Mouse (Mus musculus) adrenal gland, adult 2 months (tissue): ENCODE results near the gene Pmpcb. TPM values are rescaled to one million over a fixed set of nuclear protein-coding genes. Genes with fewer than 3 reads are reported as not detected.

ENCODE experiments used
- DNase-seq: peaks from one replicate; pipeline ENCODE4 v3.0.0; 2021
- polyA plus RNA-seq: library from polyadenylated mRNA; depleted of rRNA; stranded (reverse); fragments of >200 nt; gene quantifications from 2 replicates; pipeline ENCODE4 v1.2.3, GENCODE M21; 2012
- total RNA-seq, 2 experiments: library from RNA; stranded (reverse); gene quantifications; 2 replicates each; pipeline ENCODE4 v1.2.3; 2021

Gene Pmpcb
- total and polyA plus RNA-seq, 3 experiments, result 35.1 to 311 (median 273) TPM

DNA sequence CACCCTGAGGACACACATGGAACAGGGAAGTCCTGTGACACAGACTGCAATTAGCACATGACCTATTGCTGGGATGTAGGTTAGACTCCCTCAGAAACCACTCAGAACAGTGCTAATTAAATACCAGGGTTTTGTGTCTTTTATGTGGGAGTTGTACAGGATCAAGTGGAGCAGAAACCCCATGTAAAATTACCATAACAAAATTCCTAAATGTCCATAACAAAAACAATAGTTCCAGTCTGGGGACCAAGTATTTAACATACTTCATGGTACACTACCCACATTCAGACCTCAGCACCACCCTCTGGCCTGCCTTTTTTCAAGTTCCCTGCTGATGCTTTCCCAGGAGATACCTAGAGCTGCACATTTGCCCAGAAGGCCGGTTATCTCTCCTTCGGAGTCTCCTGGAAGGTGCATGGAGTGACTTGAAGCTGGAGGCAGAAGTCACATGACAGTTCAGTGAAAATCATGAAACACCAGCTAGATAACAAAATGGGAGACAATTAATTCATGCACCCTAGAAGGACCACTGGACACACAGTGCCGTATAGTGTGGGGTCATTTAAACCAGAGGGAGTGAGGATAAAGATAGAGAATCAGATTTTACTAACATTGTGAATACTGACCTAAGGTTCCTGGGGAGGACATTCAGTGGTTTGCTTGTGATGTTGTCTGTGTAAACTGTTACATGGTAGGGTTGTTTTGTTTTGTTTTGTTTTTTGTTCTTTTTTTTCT, 4.6 kb upstream of the Pmpcb start:
- DNase-seq, result no peak

DNA sequence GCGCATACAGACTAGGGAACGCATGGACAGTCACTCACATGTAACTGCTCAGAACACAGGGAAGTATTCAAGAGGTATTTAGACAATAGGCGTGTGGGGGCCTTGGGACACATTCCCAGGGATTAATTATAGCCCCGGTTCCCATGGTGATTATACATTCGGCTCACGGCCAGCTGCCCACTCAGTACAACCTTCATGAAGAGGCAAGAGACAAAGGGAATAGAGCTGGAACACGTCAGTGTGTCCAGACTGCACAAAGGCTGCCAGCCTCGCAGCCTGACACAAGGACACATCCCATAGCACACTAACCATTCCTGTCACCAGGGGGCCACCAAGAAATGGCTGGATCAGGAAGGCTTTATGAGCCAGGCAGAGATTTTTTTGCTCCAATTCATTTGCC, 4.0 kb upstream of the Pmpcb start:
- DNase-seq, result peak; percentile 91

DNA sequence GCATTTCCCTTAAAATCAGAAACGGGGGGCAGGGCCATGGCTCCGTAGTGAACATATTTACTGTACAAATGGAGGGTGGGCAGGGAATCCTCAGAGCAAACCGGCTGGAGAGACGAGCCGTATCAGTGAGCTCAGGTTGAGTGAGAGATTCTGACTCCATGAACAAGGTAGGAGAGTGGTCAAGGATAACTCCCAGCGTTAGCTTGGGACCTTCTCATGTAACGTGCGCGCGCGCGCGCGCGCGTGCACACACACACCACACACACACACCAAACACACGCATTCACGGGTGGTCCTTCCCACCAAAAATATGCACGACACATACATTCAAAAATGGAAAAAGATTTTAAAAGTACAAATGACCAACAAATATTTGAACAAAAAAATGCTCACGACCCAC, 1.8 kb upstream of the Pmpcb start:
- DNase-seq, result no peak

DNA sequence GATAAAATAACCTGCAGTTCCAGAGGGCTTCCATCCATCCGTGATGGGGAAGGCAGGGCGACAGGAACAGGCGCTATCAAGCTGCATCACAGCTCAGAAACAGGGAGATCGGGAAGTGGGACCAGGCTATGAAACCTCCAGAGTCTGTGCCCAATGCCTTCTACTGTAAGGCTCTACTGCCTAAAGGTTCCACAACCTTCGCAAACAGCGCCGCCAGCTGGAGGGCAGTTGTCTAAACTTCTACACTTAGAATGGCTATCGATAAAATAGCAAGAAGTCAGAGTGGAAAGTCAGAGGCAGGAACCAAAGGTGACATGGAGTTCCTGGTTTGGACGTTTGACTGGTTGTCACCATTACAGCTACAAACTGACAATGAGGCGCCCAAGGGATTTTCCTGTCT, 1.4 kb upstream of the Pmpcb start:
- peak; percentile 87 for DNase-seq

DNA sequence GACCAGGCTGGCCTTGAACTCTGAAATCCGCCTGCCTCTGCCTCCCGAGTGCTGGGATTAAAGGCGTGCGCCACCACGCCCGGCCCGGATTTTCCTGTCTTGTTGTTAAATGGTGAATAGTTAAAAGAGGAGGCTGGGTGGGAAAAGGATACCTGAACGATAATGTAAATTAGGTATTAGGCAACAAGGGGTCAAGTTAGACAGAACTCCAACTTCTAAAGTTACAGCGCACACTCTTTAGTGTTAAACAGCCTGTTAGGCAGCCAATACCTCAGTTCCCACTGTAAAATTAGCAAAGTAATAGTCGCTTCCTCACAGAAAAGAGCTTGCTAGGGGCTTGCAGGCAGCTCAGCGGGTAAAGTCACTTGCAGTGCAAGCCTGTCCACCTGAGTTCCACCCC, 895 bp upstream of the Pmpcb start:
- DNase-seq, result no peak

DNA sequence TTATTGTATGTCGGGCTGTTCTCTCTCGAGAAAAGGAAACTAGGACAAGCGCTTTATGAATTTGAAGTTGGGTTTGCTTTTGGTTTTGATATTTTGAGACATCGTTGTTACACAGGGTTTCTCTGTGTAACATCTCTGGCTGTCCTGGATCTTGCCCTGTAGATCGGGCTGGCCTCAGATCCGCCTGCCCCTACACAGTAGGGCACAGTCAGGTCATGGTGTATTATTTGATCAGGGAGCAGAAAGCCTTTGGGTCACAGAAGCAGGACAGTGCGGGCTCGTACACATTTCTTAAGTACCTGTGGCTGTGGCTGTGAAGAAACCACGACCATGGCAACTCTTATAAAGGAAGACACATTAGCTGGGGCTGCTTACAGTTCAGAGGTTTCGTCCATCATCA, 679 bp downstream of the Pmpcb start:
- no peak for DNase-seq

DNA sequence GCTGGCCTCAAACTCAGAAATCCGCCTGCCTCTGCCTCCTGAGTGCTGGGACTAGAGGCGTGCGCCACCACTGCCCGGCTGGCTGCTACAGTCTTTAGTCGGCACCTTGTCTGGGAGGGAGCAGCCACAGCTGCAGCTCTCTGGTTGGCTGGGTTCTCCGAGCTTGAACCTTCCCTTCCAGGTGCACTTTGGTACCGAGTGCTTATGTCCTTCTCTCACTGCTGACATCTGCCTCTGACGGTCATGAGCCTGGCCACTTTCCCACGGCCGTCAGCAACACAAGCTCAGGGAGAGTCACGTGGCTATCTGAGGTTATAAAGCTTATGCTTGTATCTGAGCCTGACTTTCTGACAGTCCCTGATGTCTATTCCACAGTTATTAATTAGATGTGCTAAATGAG, 2.2 kb downstream of the Pmpcb start:
- no peak for DNase-seq

DNA sequence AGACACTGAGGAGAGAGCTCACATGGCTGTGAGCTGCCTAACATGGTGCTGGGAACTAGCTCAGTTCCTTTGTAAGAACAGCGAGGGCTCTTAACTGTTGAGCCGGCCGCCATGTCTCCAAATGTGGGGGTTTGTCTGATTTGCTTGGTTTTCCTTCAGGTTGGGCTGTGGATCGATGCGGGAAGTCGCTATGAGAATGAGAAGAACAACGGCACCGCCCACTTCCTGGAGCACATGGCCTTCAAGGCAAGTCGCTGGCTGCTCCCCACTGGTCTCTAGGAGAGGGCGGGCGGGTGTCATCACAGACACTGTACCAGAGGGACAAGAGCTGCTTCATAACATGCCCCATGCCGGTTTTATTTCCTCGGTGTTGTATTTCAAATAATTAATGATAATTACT, 2.9 kb downstream of the Pmpcb start:
- DNase-seq, result no peak

DNA sequence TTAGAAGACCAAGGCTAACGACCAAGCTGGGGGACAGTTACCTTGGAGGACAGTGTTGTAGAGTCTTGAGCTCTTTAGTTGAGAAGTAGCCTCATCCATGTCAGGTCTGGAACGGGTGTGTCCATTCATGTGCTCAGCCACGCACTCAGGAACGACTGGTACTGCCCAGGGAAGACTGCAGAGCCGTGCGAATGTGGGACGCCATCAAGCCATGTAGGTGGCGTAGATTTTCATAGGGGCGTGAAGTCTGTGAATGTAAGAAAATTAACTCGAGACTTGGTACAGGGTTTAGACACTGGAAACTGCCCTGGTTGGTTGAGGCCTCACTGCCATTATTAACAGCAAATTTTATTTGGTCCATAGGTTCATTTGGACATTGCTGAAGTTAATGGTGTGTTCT, 6.7 kb downstream of the Pmpcb start:
- DNase-seq, result no peak

DNA sequence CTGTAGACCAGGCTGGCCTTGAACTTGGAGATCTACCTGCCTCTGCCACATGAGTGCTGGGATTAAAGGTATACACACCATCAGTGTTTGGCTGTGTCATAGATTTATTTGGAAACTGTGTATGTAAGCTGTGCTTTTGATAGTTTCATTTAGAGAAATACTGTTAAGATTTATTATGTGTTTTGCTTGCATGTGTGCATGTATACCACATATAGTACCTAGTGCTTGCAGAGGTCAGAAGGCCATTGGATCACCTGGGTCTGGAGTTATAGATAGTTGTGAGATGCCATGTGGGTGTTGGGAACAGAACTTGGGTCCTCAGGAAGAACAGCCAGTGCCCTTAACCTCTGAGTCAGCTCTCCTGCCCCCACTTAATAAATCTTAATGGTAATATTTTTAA, 7.7 kb downstream of the Pmpcb start:
- no peak for DNase-seq

DNA sequence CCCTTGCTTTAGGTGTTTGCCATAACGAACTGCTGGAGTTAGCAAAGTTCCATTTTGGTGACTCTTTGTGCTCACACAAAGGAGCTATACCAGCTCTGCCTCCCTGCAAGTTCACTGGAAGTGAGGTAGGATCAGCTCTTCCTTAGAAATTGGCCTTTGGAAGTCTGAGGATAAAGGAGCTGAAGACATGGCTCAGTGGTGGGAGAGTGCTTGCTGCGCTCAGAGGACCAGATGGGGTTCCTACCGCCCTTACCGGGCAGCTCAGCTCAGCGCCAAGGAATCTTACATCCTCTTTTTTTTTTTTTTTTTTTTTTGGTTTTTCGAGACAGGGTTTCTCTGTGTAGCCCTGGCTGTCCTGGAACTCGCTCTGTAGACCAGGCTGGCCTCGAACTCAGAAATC, 9.0 kb downstream of the Pmpcb start:
- DNase-seq, result no peak

DNA sequence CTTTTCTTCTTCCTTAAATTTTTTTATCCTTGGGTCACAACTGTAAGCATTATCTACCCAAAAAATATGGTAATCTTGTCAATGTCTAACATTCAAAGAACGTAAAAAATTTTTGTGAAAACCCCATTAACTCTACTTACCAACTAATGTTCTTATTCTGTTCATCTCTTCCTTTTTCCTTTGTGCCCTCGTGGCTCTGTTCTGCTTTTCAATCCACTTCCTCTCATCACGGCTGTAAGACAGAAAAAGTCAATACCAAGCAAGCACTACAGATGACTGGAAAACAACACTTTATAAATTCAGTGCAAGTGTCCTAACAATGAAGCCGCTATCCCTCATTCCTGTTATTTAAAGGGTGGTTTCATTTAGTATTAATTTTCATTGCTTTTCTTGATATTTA, 31.6 kb downstream of the Pmpcb start:
- DNase-seq, result no peak

DNA sequence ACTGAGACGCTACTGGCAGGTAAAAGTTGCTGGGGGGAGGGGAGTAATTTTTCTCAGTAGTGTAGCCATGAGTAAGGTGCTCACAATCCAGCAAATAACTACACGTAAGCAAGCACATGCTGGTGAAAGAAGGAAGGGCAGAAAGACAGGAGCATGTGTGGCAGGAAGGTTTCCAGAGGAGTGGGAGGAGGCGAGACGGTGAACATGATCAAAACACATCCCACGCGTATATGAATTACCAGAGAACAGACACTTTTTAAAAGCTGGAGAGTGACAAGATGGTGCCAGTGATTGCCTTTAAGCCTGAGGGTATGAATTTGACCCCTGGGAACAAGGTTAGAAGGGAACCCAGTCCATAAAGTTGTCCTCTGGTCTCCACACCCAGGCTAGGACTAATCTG, 32.9 kb downstream of the Pmpcb start:
- DNase-seq, result no peak

DNA sequence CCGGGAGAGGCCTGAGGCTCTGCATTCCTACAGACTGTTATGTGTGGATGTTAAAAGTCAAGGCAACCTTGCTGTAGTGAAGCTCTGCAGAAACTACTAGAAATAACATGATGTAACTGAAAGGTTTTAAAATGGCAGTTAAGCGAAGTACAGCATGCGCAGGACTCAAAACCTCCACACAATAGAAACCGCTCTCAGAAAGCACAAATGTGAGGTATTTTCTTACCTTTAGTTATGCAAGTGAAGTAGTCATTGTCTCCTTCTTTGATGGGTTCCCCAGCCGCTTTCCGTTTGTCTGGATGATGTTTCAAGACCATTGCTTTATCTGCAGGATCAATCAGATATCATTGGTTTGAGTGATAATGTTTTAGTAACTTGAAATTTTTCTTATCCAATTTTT, 39.5 kb downstream of the Pmpcb start:
- DNase-seq, result no peak

DNA sequence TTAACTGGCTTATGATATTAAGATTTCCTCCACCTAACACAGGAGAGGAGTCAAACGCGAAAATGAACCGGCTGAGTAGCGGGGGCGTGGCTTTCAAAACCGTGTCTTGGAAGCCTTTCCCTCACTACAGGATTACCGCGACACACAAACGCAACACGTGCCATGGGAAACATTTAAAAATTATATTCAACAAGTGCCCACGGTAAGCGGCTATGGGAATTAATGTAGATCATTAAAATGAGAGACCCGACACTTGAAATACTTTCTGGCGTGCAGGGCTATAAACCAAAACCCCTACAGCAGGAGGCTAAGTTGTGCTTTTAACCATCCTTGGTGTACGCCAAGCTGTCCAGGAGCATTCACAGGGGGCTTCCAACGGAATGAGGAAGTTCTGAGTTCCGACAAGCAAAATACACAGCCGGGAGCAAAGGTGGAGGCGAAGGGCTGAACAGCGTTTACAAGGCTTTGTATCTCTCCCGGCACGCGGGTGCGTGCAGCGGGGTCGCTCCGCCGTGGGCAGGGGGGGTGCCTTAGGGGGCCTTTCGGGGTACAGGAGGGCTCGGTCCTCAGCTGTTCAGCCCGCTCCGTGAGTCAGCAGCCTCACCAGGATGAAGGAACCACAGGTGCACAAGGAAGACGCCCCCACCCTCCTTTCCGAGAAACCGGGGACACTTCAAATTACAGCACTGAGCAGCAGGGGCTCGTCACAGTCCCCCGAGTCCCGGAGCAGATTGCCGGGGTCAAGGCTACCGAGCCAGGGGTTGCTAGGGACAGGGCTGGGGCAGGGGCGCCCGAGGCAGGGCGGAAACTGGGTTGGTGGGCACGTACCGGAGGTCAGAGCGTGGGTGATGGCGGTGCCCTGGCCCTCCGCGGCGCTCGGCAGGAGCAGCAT, 47.5 kb downstream of the Pmpcb start:
- peak; percentile 42 for DNase-seq

DNA sequence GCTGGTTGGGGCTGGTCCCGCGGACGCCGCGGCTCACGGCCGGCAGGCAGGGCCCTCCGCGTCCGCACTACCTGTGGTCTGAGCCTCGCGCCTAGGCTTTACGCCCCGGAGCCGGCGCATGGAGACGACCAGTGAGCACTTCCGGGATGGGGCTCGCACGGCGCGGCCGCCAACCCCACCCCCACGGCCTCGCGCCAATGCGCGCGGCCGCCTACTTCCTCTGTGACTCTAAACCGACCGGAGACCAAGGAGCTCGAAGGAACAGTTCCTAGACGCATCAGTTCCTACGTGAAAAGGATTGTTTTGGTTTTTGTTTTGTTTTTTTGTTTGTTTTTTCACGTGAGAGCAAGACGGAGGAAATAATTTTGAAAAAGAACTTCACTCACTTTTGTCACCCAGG, 48.1 kb downstream of the Pmpcb start, which contains the start of the genes Dnajc2 and Psmc2:
TSS of gene Dnajc2 (minus strand) at position 199 of the 400 bp plus-strand sequence.
TSS of gene Psmc2 (plus strand) at position 231 of the 400 bp plus-strand sequence.
- peak; percentile 93 for DNase-seq

DNA sequence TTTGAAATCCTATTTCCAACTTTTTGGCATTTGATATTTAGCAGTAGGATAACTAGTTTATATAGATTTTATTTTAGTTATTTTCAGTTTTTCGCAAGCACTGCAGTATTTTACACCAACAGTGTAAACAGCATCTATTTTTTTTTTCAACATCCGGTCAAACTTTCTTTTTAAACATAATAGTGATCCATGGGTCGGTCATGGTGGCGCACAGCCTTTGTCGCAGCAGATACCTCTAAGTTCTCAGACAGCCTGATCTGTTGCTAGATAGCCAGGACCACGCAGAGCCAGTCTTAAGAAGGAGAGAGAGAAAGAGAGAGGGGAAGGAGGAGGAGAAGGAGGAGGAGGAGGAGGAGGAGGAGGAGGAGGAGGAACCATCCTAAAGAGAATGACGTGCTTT, 48.8 kb downstream of the Pmpcb start:
- DNase-seq, result no peak

DNA sequence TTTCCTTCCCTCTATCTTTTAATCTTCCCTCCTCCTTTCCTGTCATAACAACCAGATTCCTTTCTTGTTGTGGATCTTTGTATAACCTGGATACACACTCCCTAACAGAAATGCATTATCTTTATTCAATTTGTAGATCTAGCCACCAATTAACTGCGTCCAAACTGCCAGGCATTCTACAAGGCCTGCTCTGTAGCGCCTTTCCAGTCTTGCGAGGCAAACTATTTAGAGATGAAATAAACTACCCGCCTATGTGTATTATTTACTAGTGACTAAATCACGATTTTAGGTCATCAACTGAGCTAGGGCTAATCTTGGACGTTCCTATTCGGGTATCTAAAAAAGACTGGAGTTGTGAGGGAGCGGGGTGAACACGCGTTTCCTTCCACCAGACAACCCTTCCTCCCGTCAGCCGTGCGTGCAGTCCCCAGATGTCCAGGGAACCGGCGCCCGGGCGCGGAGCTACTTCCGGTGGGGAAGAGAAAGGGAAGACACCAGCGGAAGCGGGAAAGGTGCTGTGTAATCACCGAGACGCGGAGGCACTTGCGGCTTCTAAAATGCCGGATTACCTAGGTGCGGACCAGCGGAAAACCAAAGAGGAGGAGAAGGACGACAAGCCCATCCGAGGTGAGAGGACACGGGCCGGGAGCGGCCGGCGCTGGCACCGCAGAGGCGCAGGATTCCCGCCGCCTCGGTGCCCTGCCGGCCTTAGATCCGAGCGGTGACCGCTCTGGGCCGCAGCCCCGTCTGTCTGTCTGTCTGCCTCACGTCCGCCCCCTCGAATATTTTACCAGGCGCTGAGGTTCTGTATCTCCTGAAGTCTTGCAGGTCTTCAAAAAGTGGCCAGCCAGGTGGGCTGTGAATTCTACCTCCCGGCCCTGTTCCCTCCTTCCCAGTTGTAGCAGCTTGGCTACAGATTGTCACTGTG, 49.6 kb downstream of the Pmpcb start:
- peak; percentile 94 for DNase-seq

DNA sequence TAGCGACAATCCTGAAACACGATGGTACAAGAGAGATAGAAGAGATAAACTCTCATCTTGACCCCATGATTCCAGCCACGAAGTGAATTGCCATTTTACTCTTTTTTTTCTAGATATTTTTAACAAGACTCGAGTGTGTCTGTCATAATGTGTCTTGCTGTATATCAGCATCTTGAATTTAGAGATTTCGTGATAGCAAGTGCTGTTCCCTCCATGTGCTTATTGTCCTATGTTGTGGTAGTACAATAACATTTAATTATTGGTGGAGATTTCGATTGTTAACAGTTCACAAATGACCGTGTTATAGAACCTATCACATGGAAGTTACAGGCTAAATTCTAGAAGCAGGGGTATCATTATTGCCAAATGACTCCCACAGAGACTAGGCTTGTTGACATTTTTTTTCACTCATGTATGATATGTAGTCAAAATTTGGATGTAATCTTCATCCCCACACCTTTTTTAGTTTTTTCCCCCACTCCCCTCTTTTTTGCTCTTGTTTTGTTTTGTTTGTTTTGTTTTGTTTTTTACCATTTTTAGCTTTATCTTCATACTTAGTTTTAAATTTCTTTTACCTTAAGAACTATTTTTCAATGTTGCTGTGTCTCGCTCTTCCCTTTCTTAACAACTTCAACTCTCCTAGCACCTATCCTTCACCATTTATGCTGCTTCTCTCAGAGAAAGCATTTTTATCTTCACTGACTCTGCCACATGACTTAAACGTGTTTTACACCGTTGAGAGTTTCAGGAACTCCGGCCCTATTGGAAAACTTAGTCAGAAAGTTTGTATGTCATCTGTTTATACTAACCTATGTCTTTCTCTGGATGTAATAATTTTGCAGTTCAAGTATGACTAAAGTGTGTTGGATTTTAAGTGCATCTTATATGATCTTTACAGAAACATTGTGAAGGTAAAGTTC, 50.5 kb downstream of the Pmpcb start:
- DNase-seq, result no peak

DNA sequence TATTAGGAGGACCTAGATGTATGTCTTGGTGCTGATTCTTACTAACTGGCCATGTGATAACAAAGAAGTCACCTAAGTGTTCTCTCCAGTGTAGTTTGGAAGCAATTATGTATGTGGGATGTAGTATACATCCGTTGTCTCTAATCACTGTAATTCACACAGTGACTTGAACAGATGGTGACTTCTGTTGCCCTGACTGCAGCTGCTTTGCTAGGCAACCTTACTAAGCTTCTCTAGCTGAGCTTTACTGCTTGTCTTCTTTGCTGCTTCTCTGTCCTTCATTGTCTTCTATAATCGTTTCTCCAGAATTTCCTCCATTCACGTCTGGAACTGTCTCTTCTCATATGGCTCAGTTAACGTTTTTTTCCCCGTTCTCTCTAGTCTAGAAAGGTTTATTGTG, 52.1 kb downstream of the Pmpcb start:
- no peak for DNase-seq

DNA sequence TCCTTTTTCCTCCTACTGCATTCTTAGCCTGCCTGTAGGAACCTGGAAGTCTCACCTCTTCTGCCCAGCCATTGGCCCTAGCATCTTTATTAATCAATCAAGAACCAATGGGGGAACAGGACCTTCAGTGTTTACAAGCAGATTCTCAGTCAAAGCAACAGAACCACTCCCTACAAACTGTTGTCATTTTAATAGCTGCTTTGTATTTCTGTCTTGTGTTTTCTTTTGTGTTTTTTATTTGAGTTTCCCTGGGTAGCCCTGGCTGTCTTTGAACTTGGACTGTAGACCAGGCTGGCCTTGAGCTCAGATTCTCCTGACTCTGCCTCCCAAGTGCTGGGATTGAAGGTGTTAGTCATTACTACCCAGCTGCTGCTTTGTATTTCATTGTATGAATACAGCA, 55.2 kb downstream of the Pmpcb start:
- no peak for DNase-seq
